Mouse (Mus musculus): ENCODE data around the gene Gmppa.

Gmppa gene

DNA sequence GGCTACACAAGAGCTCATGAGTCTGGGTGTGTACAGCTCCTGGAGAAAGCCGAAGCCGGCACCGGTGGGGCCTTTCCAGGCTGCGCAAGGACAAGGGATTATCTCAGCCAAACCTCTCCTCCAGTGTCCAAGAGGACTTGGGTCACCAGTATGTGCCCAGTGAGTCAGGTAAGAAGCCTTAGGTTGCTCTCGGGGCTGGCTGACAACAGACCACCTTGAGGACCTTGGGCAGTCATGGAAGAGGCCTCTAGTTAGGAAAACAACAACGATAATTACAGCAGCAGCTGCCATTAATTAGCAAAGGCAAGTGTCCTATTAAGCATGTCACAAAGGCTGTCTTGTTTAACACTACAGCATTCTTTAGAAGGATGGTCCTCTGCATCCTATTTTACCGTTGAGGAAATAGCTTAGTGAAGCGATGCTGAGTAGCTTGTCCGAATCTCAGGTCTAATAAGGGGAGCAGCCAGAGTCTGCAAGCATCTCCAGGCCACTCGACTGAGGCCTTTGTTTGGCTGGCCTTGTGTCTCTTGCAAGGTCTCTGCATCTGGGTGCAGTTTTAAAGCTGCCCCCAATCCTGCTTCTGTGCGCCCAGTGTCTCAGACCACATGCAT is 11.8 kb upstream of the Gmppa start:
- no peak for DNase-seq (ENCODE audit: low read depth)

DNA sequence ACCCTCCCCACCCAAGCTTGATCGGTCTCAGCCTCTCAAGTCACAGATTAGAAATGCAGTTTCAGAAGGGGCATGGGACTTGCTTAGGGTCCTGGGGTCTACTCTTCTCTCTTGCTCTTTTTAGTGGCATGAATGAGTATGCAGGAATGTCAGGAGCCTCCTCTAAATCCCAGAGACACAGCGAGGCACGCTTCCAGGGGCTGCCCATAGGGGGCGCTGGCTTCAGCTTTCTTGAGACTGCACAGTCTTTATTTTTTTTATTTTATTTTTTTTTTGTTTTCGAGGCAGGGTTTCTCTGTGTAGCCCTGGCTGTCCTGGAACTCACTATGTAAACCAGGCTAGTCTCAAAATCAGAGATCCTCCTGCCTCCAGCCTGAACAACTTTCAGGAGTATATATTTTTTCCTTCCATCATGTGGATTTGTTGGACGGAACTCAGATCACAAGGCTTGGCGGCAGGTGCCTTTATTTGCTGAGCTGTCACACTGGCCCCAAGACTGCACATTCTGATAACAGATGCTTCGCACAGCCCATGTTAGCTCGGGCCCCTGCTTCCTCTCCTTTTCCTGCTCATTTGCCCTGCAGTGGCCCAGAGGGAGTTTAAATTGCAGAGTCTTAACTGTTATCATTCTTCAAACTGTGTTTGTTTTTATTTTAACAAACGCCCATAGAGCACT is 9.8 kb upstream of the Gmppa start:
- peak; percentile 53 for DNase-seq (ENCODE audit: low read depth)

DNA sequence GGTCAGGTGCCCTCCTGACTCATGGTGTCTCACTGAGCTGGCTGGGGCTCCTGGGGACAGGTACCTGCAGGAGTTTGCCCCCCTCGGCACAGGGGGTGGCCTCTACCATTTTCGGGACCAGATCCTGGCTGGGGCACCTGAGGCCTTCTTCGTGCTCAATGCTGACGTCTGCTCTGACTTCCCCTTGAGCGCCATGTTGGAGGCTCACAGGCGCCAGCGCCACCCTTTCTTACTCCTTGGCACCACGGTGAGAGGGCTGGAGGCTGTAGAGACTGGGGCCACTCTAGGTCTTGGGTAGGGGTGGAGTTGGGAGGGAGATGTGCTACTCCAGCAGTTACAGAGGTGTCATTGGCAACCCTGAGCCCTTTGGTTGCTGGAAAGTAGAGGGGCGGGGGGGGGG is 3.1 kb downstream of the Gmppa start:
- no peak for DNase-seq (ENCODE audit: low read depth)

DNA sequence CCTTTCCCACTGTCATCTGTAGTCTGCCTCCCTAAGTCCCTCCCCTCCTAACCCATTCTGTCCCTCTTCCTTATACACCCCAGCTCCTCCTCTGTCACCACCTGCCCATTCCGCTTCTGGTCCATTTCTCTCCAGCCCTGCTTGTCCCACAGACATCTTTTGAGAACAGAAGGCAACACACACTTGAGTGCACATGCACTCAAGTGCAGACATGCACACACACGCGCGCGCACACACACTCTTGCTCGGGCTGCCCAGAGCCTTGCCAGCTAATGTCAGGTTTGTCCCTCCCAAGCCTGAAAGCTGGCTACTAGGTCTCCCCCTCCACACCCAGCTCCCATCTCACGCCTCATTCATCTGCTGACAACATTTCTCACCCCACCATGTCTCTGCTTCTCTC is 4.9 kb downstream of the Gmppa start:
- DNase-seq (ENCODE audit: low read depth) = no peak

DNA sequence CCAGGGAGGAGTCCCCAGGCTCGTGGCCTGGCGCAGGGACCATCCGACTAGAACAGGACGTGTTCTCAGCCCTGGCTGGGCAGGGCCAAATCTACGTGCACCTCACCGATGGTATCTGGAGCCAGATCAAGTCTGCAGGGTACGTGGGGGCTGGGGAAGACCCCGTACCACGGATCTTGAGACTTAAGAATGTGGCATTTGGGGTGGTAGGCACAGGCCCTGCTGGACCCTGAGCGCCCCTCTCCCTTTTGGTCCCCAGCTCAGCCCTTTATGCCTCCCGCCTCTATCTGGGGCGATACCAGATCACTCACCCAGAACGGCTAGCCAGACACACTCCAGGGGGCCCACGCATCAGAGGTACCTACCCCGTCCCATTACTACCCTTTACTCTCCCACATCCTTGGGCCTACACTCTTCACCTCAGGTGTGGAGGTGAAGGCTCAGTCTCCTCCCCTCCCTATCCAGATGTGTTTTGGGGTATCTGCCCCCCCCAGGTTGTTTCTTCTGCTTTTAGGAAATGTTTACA is 5.8 kb downstream of the Gmppa start:
- DNase-seq (ENCODE audit: low read depth) = no peak

DNA sequence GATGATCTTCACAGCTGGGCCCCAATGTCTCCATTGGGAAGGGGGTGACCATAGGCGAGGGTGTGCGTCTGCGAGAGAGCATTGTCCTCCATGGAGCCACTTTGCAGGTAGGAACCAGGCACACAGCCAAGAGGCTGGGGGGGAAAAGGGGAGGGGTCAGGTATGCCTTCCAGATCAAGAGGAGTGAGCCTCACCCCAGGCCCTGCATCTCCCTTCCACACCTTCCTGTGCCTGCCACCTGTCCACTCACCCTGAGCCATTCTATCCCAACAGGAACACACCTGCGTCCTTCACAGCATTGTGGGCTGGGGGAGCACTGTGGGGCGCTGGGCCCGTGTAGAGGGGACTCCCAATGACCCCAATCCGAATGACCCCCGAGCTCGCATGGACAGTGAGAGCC is 6.4 kb downstream of the Gmppa start:
- DNase-seq (ENCODE audit: low read depth) = no peak

DNA sequence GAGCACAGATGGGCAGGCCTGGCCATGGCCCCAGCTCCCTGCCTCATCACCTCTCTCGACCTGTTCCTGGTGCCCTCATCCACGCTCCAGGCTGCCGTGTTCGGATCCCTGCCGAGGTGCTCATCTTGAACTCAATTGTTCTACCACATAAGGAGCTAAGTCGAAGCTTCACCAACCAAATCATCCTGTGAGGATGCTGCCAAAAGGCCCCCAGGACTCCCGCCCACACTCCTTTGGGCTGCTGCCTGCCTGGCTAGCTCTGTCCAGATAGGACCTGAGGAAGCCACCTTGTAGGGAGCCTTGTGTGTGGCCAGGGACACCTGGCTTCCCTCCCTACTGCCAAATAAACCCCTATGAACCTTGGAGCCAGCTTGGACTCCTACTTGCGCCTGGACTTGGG is 7.1 kb downstream of the Gmppa start:
- DNase-seq (ENCODE audit: low read depth) = no peak

DNA sequence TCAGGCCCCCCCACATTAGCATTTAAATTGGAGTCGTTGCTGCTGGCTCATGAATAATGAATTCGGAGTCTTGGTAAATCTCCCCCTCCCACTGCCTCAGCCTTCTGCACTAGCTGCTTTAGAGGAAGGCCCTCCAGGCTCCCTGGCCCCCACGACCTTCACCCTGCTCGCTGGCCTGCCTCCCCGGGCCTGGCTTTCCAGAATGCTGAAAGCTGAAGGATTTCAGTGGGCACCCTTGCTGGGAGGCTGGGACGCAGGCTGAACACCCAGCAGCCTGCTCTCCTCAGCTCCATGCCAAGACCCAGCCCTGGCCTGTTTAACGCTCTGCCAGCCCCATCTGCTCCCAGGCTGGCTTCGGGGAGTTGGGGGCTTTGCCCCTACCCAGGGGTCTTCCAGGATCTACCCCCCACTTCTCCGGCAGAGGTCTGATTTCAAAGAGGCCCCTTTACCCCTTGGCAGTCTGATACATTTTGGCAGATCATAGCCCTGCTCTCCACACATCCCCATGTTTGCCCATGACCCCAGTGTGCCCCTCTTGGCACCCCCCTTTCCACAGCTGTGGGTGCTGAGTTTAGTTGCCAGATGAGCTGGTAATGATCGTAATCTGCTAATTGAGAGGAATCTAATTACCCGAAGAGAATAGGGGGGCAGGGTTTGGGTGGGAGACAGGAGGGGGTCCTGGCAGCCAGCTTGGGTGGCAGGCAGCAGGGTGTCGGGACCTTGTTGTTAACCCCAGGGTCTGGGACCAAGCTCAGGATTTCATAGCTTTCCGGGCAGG is 7.7 kb downstream of the Gmppa start:
- no peak for DNase-seq (ENCODE audit: low read depth)

DNA sequence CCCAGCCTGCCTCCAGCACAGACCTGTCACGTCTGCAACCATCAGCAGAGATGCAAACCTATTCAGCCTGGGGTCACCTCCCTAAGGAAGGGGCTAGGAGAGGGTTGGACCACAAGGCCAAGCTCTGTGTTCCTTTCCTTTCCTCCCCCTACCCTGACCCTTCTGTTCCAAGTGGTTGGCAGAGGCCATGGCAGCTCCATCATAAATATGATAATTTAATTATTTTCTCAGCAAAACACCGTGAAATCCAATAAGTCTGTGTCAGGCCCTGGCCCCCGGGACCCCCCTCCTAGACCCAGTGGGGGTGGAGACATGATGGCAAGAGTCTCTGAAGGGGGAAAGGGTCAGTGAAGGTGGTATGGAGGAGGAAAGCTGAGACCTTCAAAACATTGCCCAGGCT is 8.5 kb downstream of the Gmppa start:
- no peak for DNase-seq (ENCODE audit: low read depth)

DNA sequence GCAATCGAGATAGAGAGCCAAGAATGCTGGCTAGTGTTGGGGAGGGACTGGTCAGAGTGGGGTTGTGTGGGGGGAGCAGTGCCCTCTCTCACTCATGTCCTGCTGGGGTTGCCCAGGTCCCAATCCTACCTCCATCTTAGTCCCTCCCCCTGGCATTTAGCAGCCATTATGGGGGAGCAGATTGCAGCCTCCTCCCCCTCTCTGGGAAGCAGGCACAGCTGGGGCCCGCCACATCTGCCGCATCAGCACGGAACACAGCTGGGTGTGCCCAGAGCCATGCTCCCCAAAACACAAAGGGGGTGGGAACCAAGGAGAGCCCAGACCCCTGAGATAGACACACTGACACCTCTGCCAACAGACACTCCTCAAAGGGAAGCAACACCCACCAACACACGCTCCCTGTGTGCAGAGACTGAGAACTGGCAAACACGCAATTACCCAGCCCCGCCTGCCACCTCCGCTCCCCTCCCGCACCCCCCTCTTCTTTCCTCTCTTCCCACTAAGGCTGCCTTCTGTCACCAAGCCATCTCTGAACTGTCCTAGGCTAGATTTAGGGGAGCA is 9.5 kb downstream of the Gmppa start:
- no peak for DNase-seq (ENCODE audit: low read depth)

DNA sequence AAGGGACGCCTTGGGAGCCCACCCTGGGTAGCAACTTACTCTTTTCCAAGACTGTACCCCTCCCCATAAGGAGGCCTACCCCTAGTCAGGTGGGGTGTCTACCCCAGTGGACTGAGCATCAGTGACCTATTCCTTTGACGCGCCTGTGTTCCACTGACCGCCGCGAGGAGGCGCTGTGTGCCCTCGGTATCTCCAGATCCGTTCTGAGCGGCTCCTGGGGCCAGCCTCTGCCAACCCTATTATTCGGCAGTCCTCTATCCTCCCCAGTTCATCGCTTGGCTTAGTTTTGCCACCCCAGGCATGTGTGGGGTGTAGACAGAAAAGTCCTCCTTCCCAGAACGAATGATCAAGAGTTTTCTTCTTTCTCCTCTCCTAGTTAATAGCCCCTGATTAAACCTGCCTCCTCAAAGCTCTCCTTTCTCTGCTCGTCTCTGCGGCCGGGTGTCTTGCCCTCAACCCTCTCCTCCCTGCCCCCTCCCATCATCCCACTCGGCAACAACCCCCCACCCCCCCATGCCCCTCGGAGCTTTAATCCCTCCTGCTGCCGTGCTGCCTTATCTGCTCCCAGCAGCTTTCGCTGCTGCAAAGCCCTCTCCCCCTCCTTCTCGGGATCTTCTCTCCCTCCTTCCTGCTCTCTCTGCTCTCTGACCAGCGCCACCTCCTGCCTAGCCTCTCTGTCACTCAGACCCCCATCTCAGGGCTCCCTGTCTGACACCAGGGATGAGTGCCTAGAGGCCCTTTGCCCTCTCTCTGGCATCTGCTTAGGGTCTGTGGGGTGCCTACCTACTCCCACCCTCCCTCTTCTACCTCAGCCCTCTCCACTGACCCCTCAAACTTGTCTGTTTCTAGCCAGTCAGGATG is 10.3 kb downstream of the Gmppa start:
- peak; percentile 79 for DNase-seq (ENCODE audit: low read depth)

DNA sequence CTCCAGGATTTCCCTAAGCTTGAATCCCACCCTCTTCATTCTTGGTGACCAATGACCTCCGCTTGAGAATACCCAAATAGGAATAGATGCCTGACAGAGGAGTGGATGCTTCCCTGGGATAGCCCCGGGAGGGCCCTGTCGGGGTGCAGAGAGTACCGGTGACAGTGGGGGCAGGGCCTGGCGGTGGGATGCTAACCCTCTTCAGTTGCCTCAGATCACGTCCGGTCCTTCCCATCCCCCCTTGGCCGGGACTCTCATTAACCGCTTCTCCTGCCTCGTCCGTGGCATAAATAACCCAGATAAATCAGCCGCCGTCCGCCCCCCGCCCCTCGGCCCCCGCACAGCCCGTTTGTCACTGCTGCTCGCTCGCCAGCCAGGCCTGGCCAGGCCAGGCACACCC is 10.9 kb downstream of the Gmppa start:
- DNase-seq (ENCODE audit: low read depth) = no peak

DNA sequence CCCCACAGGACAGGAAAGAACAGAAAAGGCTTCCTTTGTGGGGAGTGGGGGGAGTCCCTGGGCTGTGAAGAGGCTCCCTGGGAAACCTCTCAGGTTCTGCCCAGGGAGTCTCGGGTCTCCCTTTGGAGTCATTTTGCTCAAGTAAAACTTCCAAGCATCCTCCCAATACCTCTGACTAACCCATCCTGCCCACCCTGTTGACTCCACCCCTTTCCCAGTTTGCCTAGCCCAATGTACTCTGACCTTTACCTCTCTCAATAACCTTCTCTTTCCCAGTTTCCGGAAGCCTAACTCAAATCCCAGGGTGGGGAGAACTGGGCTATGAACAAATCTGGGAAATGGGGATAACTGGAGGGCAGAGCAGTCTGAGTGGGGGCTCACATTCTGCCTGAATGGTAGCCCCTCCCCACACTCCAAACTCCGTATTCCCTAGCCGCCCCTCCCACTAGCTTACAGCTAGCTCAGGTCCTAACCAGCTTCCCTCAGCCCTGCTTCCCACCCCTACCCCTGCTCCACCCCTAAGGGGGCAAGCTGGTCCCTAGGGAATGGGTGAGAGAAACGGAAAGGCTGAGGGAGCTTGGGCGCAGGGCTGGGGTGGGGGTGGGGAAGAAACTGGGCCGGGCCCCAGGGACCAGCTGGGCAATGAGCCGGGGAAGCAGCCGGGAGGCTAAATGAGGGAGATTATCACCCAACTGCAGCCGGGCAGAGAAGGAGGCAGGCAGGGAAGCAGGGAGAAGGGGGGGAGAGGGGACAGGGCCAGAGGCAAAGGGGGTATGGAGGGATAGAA is 11.7 kb downstream of the Gmppa start:
- DNase-seq (ENCODE audit: low read depth) = no peak

DNA sequence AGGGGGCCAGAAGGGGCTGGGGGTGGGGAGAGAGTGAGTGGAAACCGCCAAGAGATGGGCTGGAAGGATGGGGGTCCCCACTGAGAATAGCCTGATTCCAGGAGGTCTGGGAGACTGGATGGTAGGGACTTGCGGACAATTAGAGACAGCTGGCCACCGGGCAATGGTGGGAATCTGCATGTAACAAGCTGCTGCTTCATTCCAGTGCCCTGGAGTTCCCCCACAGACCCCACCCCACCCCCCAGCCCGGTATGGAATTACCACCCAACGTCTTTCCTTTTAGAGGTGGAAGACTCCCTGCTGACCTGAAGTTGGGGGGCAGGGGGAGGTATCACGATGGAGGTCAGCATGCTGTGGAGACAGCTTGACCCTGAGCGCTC is 12.3 kb downstream of the Gmppa start:
- no peak for DNase-seq (ENCODE audit: low read depth)

DNA sequence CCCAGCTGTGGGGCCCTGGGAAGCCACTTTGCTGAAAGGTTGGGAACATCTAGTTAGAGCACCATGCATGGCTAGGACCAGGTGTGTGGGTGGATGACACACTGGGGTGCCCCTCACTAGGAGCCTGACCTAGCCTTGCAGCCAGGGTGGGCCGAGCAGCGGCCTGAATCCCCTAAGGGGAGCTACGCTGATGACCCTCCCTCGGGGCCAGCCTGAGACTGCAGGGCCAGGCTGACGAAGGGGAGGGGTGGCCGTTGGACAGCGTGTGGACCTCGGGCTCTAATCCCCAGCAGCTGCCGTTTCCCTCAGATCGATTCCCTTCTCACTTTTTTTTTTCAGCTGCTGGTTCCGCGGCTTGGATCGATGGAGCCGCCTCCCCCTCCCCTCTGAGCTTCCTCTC is 13.2 kb downstream of the Gmppa start:
- DNase-seq (ENCODE audit: low read depth) = no peak

DNA sequence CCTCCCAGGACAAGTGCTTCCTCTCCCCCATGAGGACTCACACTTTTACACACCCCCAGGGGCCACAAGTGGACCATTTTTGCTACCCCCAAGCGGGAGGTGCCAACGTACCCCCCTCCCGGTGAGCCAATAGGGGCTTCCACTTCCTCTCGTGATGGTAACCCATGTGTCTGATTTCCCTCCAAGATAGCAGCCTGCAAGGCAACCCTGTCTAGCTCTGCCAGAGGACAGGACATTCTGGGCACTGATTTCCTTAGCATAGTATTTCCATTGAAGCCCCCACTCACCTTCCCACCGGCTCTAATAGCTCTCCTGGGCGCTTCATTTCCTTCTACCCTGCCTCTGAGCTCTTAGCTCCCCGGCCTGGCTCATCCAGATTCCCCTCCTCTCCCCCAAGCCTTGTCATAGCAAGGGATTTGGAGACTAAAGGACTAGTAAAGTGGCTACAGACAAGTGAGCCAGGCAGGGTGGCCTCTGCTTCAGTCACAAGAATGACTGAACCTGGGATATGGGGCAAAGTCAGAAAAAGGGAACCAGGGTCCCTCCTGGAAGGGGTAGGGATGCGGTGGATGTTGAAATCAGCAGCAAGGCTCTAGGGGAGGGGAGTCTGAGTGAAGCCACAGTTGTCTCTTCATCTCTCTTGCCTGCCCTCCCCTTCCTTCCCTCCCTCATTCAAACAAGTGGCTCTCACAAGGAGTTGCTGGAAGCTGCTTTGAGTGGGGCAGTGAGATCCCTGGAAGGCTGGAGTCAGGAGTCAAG is 13.8 kb downstream of the Gmppa start:
- no peak for DNase-seq (ENCODE audit: low read depth)

DNA sequence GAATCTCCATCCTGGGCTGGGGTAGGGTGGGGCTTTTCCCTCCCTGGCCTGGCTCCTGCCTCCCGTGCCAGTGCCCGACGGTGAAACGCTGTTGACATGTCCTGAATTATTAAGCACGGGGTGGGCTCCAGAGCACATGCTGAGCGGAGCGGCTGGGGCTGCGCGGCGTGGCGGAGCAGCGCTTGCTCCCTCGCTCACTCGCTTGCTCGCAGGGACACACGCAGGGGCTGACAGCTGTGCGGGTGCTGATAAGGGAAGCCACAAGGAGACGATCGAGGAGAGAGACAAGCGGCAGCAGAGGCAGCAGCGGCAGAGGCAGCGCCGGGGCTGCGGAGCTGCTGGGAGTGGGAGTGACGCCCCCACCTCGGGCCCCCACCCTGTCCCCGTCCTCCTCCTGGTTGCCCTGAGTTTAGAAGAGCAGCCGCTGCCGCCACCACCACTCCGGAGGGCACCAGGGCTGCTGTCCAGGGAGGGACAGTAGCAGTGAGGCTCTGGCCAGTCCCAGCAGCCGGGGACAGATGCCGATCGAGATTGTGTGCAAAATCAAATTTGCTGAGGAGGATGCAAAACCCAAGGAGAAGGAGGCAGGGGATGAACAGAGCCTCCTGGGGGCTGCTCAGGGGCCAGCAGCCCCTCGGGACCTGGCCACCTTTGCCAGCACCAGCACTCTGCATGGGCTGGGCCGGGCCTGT is 14.7 kb downstream of the Gmppa start, which contains the start of gene Asic4:
Gene Asic4, plus strand, starts transcription at position 123 of the 692 bp plus-strand sequence.
- DNase-seq (ENCODE audit: low read depth) = no peak

DNA sequence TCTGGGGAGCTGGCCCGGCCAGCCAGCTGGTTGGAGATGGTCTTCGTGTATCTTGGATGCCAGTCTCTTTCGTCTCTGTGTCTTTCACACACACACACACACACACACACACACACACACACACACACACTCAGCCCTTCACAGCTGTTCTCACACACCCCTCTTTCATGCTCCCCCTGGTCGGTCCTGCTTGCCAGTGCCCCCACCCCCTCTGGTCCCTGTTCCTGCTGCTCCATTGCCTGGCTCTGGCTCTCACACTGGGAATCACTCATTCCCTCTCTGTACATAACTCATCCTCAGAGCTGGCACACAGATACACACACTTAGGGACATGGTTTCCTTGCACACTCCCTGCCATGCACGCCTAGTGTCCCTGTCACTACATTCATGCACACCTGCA is 16.2 kb downstream of the Gmppa start:
- DNase-seq (ENCODE audit: low read depth) = no peak

DNA sequence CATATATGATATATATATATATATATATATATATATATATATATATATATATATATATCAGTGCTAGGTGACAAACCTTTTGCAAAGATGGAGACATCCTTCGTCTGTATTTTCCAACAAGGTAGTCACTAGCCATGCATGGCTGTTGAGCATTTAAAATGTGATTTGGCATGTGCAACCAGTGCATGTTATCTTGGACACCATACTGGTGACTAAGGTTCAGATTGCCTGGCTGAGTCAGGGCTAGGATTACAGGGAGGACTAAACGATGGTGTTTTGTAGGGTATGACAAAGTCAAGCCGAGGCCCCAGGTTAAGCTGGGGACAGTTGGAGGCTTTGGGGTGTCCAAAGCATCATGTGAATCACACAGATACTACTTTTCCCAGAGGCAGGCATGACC is 19.7 kb downstream of the Gmppa start:
- no peak for DNase-seq (ENCODE audit: low read depth)

DNA sequence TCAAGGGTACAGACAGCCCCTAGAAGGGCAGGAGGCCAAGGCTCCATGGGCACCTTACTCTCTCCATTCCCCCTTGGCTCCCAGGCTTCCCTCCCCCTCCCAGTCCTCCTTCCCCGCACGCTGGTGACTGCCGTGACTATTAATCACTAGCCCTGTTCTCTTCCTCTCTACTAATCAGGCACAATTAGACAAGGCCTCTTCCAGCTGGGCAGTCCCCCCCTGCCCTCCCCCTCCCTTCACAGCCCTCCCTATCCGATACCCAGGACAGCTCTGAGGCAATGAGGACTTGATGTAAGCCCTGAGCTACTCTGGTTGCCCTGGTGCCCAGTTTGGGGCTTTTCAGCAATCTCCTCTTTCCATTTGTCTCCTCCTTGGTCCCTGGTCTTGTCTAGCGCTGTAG is 20.2 kb downstream of the Gmppa start:
- DNase-seq (ENCODE audit: low read depth) = no peak

All from naive thymus-derived CD4-positive, alpha-beta T cell, adult 2 months (primary cell).